Mouse (Mus musculus): Measurements from ENCODE around the gene Fbxw17. TPM values are rescaled to one million over a fixed set of nuclear protein-coding genes. Genes with fewer than 3 reads are reported as not detected.
"Not testable (repeated sequence)": the region's sequence is repeated elsewhere in the genome, so short reads cannot be mapped to it uniquely, and the experiment has no call there.

Fbxw17 gene
- 18.6 and 30.9 TPM in 2 replicates for polyA plus RNA-seq (2012; rRNA removed)

DNA sequence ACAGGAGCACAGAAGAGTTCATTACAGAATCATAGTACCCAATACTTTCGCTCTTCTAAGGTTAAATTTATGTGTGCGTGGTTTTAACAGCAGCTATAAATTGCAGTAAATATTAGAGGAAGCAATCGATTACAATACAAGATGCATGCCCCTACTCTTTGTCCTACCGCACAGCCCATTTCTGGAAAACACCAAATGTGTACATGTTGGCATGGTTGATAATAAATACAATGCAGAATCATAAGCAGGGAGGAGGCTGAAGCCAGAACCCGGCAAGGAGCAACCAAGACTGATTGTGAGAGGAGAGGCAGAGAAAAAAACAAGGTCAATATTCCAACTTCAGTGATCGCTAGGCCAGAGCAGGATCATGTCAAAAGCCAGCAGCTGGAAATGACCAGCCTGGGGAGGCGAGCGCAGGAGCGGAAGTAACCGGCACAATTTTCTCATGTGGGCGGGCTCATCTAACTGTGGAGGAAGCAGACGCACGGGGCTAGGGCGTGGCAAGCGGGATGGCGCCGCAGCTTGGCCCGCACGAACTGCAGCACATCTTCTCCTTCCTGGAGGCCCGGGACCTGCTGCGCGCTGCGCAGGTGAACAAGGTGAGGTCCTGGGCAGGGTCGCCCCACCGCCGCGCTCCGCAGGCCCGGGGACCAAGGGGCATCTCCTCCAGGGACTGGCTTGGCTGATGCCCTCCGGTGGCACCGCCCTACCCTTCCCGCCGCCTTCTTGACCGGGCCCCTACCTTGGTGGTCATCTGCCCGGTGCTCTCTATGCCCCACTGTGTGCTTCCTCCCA lies at the start of gene Fbxw17:
Gene Fbxw17 (plus strand): TSS at position 476 of the 795 bp plus-strand sequence.
- Histone ChIP-seq H3K4me1 (ENCODE audit: control insufficient read depth, insufficient read depth, low read length) (peaks cover 5% of the 10 kb centered on the region), H3K4me3 (replicated peaks; ENCODE audit: extremely low read depth, low read depth, low read length) (peak within 1 kb of the TSS; percentile 88)
- 10% methylated on average over 35 of the region's 35 CpGs for WGBS
- peak; percentile 67 for DNase-seq
- TF ChIP-seq POLR2A (IDR thresholded peaks at IDR 0.05; ENCODE audit: borderline replicate concordance, extremely low read depth, low read depth, low read length): peak; percentile 63; the same call in 1 of the 2 replicates
- TF ChIP-seq CTCF (IDR thresholded peaks at IDR 0.05; ENCODE audit: insufficient read depth, low read length): no peak

DNA sequence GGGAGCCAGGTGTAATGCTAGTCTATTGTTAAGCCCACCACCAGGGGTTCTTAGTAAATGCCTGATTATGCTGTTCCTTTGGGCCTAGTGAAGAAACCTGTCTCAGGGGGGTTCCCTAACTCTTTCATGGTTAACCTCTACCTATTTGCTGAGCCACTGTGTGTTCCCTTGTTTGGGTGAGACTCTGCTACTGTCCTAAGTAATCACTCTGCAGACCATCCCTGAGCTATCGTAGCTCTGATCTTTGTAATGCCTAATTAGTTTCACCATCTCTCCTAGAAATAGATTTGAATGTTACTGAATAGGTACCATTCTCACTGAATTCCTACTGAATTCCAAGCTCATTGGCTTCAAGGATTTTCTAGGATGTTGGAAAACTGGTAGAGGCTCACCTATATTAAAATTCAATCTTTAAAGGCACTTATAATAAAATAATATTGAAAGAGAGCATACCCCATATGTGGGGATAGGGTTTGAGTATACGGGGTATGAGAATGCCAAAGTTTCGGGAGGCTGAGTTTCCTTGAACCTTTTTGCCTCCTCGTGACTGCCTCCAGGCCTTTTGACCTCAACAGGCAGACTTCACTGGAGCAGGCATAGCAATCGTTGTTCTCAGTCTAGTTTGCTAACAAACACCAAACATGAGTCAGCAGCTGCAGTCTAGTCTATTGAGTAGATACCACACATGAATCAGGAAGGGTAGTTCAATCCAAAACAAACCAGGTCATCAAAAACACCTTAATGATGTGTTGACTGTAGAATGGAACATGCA lies 44.5 kb upstream of the Fbxw17 start:
- not testable (repeated sequence) for H3K4me1 ChIP-seq (ENCODE audit: control insufficient read depth, insufficient read depth, low read length); DNase-seq; H3K4me3 ChIP-seq (replicated peaks; ENCODE audit: extremely low read depth, low read depth, low read length)
- 73% methylated on average over 5 of the region's 5 CpGs for WGBS

DNA sequence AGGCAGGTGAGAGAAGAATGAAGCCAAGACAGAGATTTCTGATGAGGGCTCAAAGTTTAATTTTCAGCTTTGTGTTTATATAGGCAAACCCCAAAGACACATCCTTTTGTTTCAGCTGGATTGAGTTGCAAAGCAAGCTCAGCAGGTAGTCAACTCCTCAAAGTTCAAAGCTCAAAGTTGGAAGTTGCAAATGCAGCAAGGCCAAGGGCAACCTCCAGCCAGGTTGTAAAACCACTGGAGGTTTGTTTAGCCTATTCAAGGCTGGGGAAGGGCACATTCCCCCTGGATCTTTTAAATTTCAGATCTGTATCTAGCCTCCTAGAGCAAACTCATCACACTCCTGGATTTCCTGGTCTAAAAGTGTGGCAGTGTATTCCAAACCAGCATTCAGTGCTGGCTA lies 28.5 kb upstream of the Fbxw17 start:
- not testable (repeated sequence) for DNase-seq; H3K4me1 ChIP-seq (ENCODE audit: control insufficient read depth, insufficient read depth, low read length); H3K4me3 ChIP-seq (replicated peaks; ENCODE audit: extremely low read depth, low read depth, low read length)

DNA sequence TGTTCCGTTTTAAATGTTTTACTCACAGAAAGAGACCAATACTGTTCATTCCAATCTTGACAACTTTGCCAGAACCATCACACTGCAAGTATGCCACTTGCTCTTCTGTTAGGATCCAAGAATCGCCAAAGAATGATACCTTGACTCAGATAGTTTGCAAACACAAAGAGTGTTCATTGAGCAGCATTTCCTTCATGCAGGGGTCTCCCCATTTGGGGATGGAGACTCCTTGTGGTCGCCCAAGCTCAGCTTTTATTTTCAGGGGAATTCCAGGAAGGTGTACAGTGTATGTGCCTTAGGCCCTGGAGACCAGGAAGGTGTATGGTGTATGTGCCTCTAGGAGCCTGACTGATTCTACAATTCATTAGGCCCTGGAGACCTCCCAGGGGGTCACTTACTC lies 757 bp downstream of the Fbxw17 start:
- no peak for DNase-seq
- peak overlapping the region; percentile 88 for H3K4me3 ChIP-seq (replicated peaks; ENCODE audit: extremely low read depth, low read depth, low read length)
- H3K4me1 ChIP-seq (ENCODE audit: control insufficient read depth, insufficient read depth, low read length): peaks cover 5% of the 10 kb centered on the region
- 28% methylated on average over 3 of the region's 3 CpGs for WGBS
- TF ChIP-seq POLR2A (IDR thresholded peaks at IDR 0.05; ENCODE audit: borderline replicate concordance, extremely low read depth, low read depth, low read length): no peak

DNA sequence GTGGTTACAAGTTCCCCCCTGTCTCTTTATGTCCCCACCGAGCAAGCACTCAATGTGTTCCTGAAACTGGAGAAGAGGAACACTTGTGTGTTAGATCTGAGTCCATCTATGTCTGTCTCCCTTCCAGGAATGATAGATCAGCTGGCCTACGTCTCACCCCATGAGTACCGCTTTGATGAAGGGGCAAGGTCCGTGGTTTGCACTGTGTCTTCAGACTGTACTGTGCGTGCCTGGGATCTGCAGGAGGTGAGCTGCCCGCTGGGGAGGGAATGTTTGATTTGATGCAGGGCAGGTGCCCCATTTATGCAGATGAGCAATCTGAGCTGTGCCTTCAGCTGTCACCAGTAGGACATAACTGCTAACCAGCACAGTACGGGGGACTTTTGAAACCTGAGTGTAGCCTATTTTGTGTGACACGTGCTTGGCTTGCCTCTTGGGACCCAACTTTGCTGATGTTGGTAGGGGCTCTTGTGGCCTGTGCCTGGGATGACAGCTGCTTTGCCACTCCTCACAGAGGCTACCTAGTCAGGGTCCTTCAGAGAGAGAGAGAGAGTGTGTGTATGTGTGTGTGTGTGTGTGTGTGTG lies 6.1 kb downstream of the Fbxw17 start:
- DNase-seq: no peak
- 91% methylated on average over 8 of the region's 8 CpGs for WGBS
- TF ChIP-seq POLR2A (IDR thresholded peaks at IDR 0.05; ENCODE audit: borderline replicate concordance, extremely low read depth, low read depth, low read length): no peak
- TF ChIP-seq CTCF (IDR thresholded peaks at IDR 0.05; ENCODE audit: insufficient read depth, low read length): no peak
- no peak overlapping the region for H3K4me3 ChIP-seq (replicated peaks; ENCODE audit: extremely low read depth, low read depth, low read length)
- H3K4me1 ChIP-seq (ENCODE audit: control insufficient read depth, insufficient read depth, low read length): no peaks in the 10 kb centered on the region

DNA sequence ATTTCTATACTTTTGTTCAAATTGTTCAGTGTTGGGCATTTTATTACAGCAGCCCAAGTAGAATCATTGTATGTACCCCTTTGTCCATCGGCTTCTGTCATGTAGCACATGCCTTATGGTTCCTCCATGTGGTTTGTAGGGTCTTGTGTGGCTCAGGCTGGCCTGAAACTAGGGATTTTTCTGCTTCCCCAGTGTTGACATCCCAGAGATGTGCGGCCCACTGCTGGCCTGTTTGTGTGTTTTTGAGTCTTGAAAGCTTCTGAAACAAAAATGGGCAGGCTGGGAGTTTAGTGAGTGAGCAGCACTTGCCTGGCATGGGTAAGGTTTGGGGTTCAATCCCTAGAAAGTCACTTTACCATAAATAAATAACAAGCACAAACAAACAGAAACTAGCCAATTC lies 6.9 kb downstream of the Fbxw17 start:
- 94% methylated on average over 2 of the region's 2 CpGs for WGBS
- no peak for DNase-seq
- Histone ChIP-seq H3K4me3 (replicated peaks; ENCODE audit: extremely low read depth, low read depth, low read length) (no peak overlapping the region), H3K4me1 (ENCODE audit: control insufficient read depth, insufficient read depth, low read length) (no peaks in the 10 kb centered on the region)
- no peak for TF ChIP-seq CTCF (IDR thresholded peaks at IDR 0.05; ENCODE audit: insufficient read depth, low read length)
- no peak for TF ChIP-seq POLR2A (IDR thresholded peaks at IDR 0.05; ENCODE audit: borderline replicate concordance, extremely low read depth, low read depth, low read length)

DNA sequence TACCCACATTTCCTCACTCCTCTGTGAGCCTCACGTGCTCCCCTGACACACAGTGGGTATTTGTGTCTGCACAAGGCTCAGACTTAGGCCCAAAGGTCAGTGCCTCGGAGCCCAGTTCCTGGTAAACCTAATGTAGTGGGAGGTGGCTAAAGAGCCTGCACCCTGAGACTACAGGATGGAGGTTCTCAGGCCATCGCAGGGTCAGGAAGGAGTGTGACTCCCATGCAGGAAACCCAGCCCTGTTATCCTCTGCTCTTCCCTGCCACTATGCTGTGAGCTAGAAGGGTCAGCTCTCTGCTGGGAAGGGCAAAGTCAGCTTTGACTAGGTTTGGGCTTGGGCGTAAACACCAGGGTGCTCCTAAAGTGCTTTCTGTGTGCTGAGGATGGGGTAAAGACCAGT lies 9.0 kb downstream of the Fbxw17 start:
- no peak for DNase-seq

DNA sequence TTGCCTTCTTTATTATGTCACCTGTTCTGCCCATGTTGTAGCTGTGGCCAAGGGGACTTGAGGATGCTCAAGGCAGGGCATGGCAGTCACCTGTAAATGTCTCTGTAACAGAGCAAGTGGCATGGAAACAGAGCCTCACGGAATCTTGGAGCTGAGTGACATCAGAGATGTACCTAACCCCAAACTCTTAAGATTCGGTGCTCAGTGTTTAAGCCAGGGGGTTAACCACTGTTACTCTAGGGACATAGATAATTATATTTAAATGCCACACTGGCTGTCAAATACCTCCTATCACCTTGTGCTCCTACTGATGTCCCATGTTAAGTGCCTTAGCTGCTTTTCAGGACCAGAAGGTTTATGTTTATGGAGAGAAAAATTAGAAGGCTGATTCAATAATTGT lies 26.1 kb downstream of the Fbxw17 start, which contains the start of gene Gm47429:
Gene Gm47429 (minus strand): TSS at position 101 of the 400 bp plus-strand sequence.
- no peak for DNase-seq
- WGBS: 77% methylated on average over 2 of the region's 2 CpGs
- H3K4me1 ChIP-seq (ENCODE audit: control insufficient read depth, insufficient read depth, low read length): no peaks in the 10 kb centered on the region
- no peak within 1 kb of the TSS for H3K4me3 ChIP-seq (replicated peaks; ENCODE audit: extremely low read depth, low read depth, low read length)
- TF ChIP-seq POLR2A (IDR thresholded peaks at IDR 0.05; ENCODE audit: borderline replicate concordance, extremely low read depth, low read depth, low read length): no peak
- TF ChIP-seq CTCF (IDR thresholded peaks at IDR 0.05; ENCODE audit: insufficient read depth, low read length): no peak

More for the DNA sequence above, 9.0 kb downstream of the Fbxw17 start:
- TF ChIP-seq POLR2A (IDR thresholded peaks at IDR 0.05; ENCODE audit: borderline replicate concordance, extremely low read depth, low read depth, low read length): no peak
- no peak for TF ChIP-seq CTCF (IDR thresholded peaks at IDR 0.05; ENCODE audit: insufficient read depth, low read length)
- no peak overlapping the region for H3K4me3 ChIP-seq (replicated peaks; ENCODE audit: extremely low read depth, low read depth, low read length)
- WGBS: 84% methylated on average over 4 of the region's 4 CpGs
- no peaks in the 10 kb centered on the region for H3K4me1 ChIP-seq (ENCODE audit: control insufficient read depth, insufficient read depth, low read length)

DNA sequence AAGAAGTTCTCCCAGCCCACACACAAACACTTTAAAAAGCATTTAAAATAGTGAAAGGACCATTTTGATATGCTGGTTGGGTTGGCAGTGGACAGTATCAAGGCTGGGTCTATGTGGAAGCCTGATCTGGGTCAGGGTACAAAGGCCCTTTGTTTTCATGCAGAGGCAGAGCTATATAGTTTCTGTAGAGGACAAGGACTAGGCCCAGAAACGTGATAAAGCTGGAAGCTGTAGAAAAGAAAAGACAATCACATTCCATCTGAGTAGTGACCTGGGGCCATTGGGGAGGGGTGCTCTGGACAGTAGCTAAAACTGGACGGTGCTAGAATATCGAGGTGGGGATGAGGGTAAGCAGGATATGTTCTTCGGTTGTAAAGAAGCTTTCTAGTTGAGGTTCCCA lies 27.6 kb downstream of the Fbxw17 start:
- no peak for DNase-seq
- 69% methylated on average over 4 of the region's 4 CpGs for WGBS
- H3K4me3 ChIP-seq (replicated peaks; ENCODE audit: extremely low read depth, low read depth, low read length): no peak overlapping the region
- TF ChIP-seq POLR2A (IDR thresholded peaks at IDR 0.05; ENCODE audit: borderline replicate concordance, extremely low read depth, low read depth, low read length): no peak
- TF ChIP-seq CTCF (IDR thresholded peaks at IDR 0.05; ENCODE audit: insufficient read depth, low read length): no peak
- H3K4me1 ChIP-seq (ENCODE audit: control insufficient read depth, insufficient read depth, low read length): no peaks in the 10 kb centered on the region

DNA sequence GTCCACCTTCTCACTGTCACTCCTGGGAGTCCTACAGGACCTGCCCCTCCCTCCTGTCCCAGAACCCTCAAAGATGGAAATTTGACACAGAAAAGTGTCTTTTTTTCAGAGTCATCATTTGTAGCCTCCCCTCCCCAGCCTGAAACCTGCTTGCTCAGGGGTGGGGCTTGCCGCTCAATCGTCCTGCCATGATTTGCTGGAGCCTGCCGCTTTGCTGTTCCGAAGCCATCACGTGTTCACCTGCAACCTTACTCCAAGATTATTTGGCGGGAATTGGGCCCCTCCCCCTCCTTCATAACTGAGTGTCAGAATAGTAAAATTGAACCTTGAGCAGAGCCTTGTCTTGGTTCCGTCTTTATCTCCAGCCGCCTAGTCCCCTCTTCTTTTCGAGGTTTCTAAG lies 34.6 kb downstream of the Fbxw17 start:
- not testable (repeated sequence) for DNase-seq; H3K4me1 ChIP-seq (ENCODE audit: control insufficient read depth, insufficient read depth, low read length); H3K4me3 ChIP-seq (replicated peaks; ENCODE audit: extremely low read depth, low read depth, low read length)
- 59% methylated on average over 9 of the region's 9 CpGs for WGBS

Data from lung, adult 2 months (tissue).